Mouse (Mus musculus) kidney, postnatal 10 days (tissue): ENCODE results near the gene Pafah1b3.
"Not testable (repeated sequence)": the region's sequence is repeated elsewhere in the genome, so short reads cannot be mapped to it uniquely, and the experiment has no call there.

ENCODE experiments used
- DNase-seq: peaks from one replicate; pipeline ENCODE4 v3.0.0; 2021; ENCODE audit warnings: mixed read lengths

The Pafah1b3 gene

DNA sequence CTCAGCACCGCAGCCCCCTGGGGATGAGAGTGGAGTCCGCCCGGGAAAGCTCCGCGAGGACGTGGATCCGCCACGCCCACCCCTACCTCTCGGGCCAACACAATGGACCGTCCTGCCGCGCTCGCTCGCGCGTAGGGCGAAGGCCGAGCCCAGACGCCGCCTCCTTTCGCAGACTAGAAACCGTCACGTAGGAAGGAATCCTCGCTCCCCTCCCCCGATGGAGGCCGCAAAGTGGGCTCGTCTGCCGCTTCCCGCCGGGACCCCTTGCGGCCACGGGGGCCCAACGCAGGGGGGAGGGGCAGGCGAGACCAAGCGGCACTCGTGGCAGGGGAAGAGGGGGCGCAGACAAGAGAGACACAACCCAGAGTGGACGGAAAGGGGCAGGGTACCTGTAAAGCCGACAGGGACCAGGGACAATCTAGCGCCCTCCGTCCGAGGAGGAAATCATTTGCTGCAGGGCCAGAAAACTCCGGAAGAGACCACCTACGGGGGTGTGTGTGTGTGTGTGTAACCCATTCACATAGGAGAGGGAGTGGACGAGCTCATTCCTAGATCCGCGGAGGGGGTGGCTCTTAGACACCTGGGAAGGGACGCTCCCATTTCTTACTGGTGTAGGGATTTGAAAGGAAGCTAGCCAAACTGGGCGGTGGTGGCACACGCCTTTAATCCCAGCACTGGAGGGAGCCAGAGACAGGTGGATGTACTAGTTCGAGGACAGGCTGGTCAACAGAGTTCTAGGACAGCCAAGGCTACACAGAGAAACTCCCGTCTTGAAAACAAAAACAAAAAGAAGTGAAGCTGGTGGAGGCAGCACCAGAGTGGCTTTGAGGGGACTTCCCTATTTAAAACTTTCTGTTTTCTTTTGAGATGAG lies at the start of gene Pafah1b3:
TSS of gene Pafah1b3 (minus strand) at position 533 of the 872 bp plus-strand sequence.
- peak; percentile 89 for DNase-seq

DNA sequence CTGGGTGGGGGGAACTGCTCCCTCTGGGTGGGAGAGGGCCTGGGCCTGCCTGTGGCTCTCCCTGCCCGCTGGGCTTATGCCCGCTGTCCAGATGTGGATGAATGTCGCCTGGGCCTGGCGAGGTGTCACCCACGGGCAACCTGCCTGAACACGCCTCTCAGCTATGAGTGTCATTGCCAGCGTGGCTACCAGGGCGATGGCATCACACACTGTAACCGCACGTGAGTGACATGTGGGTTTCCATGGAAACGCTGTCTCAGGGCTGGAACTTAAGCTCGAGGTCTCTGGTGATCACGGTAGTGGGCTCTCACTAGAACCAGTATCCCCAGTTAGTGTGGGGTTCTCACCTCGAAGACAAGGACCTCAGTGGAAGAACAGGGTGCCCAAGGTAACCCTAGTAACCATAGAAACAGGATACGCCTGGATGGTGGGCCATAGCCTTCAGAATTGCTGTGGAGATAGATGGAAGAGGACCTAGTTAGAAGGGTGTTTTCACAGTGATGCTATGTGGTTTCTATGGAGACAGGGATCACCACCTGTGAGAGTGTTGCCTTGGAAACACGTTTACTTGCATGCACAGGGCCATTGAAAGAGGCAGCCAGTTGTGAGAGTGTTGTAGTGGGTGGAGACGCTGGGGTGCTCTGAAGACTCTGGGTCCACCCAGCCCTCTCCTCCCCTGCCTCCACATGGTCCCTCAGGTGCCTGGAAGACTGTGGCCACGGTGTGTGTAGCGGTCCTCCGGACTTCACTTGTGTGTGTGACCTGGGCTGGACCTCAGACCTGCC lies 43.4 kb upstream of the Pafah1b3 start:
- DNase-seq, result no peak

DNA sequence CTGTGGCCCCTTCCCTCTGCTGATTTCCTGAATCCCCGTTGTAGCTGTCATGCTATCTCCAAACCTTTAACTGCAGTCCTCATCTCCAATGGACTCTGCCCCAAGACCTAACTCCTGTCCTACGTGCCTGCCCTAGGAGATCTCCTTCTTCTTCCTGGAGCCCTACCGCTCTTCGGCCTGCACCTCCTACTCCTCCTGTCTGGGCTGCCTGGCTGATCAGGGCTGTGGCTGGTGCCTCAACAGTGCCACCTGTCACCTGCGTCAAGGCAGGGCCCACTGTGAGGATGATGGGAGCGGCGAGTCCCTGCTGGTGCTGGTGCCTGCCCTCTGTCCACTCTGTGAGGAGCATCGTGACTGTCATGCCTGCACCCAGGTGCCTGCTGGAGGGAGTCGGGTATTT lies 41.5 kb upstream of the Pafah1b3 start:
- no peak for DNase-seq

DNA sequence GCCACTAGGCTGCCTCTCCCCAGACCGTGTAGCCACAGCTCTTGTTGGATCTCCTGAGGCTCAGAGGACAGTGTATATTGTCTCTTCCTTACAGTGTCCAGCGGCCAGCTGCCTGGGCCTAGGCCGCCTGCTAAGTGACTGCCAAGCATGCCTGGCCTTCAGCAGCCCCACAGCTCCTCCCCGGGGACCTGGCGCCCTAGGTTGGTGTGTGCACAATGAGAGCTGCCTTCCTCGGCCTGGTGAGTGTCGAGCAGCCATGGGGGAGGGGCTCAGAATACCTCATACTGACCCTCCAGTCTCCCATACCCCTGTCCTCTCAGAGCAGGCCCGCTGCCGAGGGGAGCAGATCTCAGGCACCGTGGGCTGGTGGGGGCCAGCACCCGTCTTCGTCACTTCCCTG lies 36.7 kb upstream of the Pafah1b3 start:
- no peak for DNase-seq

- peak; percentile 87 for DNase-seq
Observed at GRCm38 (mm10) chr7:25333596-25334307, 36.0 kb upstream of the Pafah1b3 start.

DNA sequence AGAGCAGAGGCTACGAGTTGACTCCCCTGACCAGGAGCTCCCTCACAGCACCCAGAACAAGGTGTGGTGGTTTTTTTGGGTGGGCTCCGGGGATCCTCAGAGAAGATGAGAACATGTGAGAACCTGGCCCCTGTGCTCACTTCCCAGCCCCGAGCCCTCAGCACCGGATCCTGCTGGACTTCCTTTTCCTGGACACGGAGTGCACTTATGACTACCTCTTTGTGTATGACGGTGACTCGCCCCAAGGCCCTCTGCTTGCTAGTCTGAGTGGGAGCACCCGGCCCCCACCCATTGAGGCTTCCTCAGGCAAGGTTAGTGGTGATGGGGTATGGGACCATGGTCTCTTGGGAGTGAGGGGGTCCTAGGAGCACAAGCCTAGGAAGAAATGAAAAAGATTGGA lies 28.4 kb upstream of the Pafah1b3 start:
- DNase-seq, result no peak

DNA sequence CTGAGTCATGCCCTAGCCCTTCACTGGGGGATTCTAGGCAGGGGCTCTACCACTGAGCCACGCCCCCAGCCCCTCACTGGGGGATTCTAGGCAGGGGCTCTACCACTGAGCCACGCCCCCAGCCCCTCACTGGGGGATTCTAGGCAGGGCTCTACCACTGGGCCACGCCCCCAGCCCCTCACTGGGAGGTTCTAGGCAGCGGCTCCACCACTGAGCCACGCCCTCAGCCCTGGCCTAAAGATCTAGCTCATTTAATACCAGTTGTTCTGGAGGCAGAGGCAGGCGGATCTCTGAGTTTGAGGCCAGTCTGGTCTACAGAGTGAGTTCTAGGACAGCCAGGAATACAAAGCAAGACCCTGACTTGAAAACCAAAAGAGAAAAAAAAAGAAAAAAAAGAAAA lies 27.6 kb upstream of the Pafah1b3 start:
- not testable (repeated sequence) for DNase-seq

GRCm38 (mm10) chr7:25323219-25323618 lies 25.4 kb upstream of the Pafah1b3 start:
- DNase-seq, result no peak

DNA sequence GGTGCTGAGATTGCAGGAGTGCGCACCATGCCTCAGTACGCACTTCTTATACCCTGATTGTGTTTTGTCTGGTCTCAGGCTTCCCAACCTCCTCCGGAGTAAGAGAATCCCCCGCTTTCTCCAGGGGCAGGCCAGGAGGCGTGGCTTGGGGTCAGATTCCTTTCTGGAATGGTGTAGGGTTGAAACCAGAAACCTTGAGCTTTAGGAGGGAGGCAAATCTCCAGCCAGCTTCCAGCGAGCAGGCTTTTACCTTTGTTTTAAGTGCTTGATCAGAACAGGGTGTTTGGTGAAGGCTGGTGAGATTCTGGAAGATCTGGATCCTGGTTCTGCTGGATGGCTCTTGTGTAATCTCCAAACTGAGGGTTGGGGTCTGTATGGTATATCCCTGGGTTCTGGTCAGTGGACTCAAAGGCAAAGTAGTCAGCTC lies 24.3 kb upstream of the Pafah1b3 start:
- peak; percentile 69 for DNase-seq

DNA sequence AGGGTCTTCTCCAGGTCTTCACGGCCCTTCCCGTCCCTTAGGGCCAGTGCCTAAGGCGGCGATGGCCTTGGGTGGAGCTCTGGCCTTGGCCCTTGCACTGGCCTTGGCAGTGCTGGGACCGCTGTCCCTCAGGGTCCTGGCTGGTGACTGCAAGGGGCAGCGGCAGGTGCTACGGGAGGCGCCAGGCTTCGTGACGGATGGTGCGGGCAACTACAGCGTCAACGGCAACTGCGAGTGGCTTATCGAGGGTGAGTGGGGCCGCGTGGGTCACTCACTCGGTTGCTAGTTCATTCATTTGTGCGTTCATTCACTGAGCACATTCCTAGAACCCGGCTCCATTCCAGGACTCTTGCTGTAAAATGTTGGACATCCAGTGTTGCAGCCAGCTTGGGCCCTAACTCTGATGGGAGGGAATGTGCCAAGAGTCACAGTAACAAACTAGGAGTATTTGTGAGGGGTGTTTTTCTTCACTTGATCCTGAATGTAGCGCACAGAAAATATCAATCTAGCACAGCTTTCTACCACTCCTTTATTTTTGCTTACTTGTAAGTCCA lies 19.7 kb upstream of the Pafah1b3 start:
- peak; percentile 42 for DNase-seq

GRCm38 (mm10) chr7:25316532-25317445 lies 19.0 kb upstream of the Pafah1b3 start, which contains the start of gene Megf8:
Gene Megf8 (plus strand): TSS chr7:25317164.
- DNase-seq, result peak; percentile 98

- peak; percentile 57 for DNase-seq
Observed at GRCm38 (mm10) chr7:25315306-25316041, 17.7 kb upstream of the Pafah1b3 start.

- DNase-seq, result no peak
Observed at GRCm38 (mm10) chr7:25314606-25315305, 17.0 kb upstream of the Pafah1b3 start.

- no peak for DNase-seq
Observed at GRCm38 (mm10) chr7:25313325-25313724, 15.5 kb upstream of the Pafah1b3 start.

- no peak for DNase-seq
Observed at GRCm38 (mm10) chr7:25311193-25311592, 13.4 kb upstream of the Pafah1b3 start.

GRCm38 (mm10) chr7:25309425-25309824 lies 11.6 kb upstream of the Pafah1b3 start:
- no peak for DNase-seq

GRCm38 (mm10) chr7:25308702-25309318 lies 11.0 kb upstream of the Pafah1b3 start:
- no peak for DNase-seq

DNA sequence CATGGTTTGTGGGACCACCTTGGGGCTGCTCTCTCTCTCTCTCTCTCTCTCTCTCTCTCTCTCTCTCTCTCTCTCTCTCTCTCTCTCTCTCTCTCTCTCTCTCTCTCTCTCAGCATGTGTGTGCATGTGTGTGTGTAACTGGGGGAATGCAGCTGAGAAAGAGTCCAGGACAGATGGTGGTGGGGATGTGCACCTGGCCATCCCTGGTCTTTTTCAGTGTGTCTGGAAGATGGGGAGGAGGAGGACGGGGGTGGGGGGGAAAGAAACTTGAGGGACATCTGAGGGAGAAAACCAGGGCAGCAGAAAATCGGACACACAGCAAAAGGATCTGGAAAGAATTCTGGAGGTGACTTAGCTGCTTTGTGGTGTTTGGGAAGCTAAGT lies 8.8 kb upstream of the Pafah1b3 start:
- no peak for DNase-seq

DNA sequence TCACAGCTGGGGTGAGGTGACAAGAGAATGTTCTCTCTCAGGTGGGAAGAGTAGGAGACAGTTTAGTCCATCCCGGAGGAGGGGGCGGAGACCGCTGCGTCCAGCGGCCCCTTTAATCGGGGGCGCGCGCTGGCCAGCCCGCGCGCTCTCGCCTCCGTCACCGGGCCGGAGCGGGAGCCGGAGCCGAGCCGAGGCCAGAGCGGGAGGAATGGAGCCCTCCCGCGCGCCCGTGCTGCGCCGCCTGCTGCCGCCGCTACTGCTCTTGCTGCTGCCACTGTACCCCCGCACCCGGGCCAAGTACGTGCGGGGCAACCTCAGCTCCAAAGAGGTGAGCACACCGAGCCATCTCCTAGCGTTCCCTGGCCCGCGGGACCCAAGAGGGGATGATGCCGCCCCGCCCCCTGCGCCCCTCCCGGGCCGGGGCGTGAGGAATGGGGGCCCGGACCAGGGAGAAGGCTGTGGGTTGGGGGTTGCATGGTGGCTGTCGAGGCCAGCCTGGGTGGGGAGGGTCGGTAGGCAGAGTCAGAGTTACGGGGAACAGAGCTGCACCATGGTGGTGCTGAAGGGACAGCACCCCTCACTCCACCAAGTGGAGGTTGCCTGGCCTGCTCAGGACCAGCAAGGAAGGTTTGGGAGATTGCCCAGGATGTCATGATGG lies 8.3 kb upstream of the Pafah1b3 start, which contains the start of gene Tmem145:
TSS of gene Tmem145 (plus strand) at position 151 of the 658 bp plus-strand sequence.
- peak; percentile 80 for DNase-seq
